Comparison of ENCODE assay signal across 14 mouse cellular contexts in the genomic region with DNA sequence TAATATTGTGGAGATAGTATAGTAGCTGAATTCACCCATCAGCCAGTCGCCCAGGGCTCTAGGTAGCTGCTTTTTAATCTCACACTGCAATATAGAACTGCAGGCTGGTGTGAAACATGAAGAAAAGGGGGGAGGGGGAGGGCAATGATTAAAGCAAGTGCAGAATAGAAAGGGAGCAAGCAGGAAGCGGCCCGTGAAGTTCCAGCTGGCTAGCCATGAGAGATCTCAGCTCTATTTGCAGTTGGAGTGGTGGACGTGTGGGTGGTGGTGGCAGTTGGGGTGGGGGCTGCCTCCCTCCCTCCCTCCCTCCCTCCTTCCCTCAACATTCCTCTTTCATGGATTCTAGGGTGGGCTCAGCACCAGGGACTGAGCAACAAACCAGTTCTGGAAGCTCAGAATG.
DNase-seq lines count a peak whose midpoint lies in the region; ATAC-seq lines count a peak whose summit lies in the region.
"Had no signal": no experiment of that assay in that cellular context is flagged by ENCODE, and none has a peak within 500 bp of the region (broad histone marks: within the 10 kb centered on the region; RNA-seq: fewer than 3 reads in every experiment).

No protein-coding gene starts in this region.

- H3K9me3 ChIP-seq in hindbrain, embryonic 11.5 days (ENCODE audit: control insufficient read depth, low read length), result no peaks in the 10 kb centered on the region
- no peaks in the 10 kb centered on the region for H3K9me3 ChIP-seq in hindbrain, embryonic 10.5 days
- no peaks in the 10 kb centered on the region for H3K9me3 ChIP-seq in kidney, embryonic 15.5 days (replicated peaks)
- H3K9me3 ChIP-seq in liver, embryonic 12.5 days (replicated peaks), result no peaks in the 10 kb centered on the region
- H3K9me3 ChIP-seq: heart, embryonic 10.5 days had no signal

- H3K4me1 ChIP-seq in hindbrain, embryonic 11.5 days (replicated peaks; ENCODE audit: control insufficient read depth, insufficient read depth, low read length), result no peaks in the 10 kb centered on the region
- H3K4me1 ChIP-seq in hindbrain, embryonic 10.5 days (replicated peaks), result 0 out of 2 replicates have a peak, but pooled peaks cover 6% of the 10 kb centered on the region
- H3K4me1 ChIP-seq in kidney, embryonic 15.5 days, result peaks cover 13% of the 10 kb centered on the region
- H3K4me1 ChIP-seq in liver, embryonic 12.5 days, result no peaks in the 10 kb centered on the region
- H3K4me1 ChIP-seq: heart, embryonic 10.5 days had no signal

- H3K4me2 ChIP-seq in hindbrain, embryonic 11.5 days (replicated peaks; ENCODE audit: low read depth, low read length), result no peak overlapping the region
- H3K4me2 ChIP-seq in kidney, embryonic 15.5 days, result no peak overlapping the region
- H3K4me2 ChIP-seq in liver, embryonic 12.5 days, result no peak overlapping the region

- no peak overlapping the region for H3K4me3 ChIP-seq in hindbrain, embryonic 11.5 days (ENCODE audit: low read depth, low read length)
- no peak overlapping the region for H3K4me3 ChIP-seq in hindbrain, embryonic 10.5 days
- no peak overlapping the region for H3K4me3 ChIP-seq in kidney, embryonic 15.5 days (replicated peaks)
- H3K4me3 ChIP-seq in liver, embryonic 12.5 days, result no peak overlapping the region
- H3K4me3 ChIP-seq: heart, embryonic 10.5 days had no signal

- ATAC-seq in hindbrain, embryonic 11.5 days (ENCODE audit: low FRiP score), result no peak
- peak; percentile 94 for ATAC-seq in kidney, embryonic 15.5 days (replicated peaks; ENCODE audit: low FRiP score)
- no peak for ATAC-seq in liver, embryonic 12.5 days

- H3K27ac ChIP-seq in hindbrain, embryonic 11.5 days (ENCODE audit: low read depth, low read length), result no peak overlapping the region
- no peak overlapping the region for H3K27ac ChIP-seq in hindbrain, embryonic 10.5 days
- H3K27ac ChIP-seq in kidney, embryonic 15.5 days, result no peak overlapping the region
- no peak overlapping the region for H3K27ac ChIP-seq in liver, embryonic 12.5 days
- H3K27ac ChIP-seq: heart, embryonic 10.5 days; macrophage had no signal

- no peak overlapping the region for H3K9ac ChIP-seq in hindbrain, embryonic 11.5 days (ENCODE audit: low read depth, low read length)
- H3K9ac ChIP-seq in kidney, embryonic 15.5 days, result no peak overlapping the region
- H3K9ac ChIP-seq in liver, embryonic 12.5 days, result no peak overlapping the region

- no peaks in the 10 kb centered on the region for H3K36me3 ChIP-seq in hindbrain, embryonic 11.5 days (ENCODE audit: control insufficient read depth, insufficient read depth, low read length)
- H3K36me3 ChIP-seq in hindbrain, embryonic 10.5 days, result no peaks in the 10 kb centered on the region
- H3K36me3 ChIP-seq in kidney, embryonic 15.5 days, result no peaks in the 10 kb centered on the region
- no peaks in the 10 kb centered on the region for H3K36me3 ChIP-seq in liver, embryonic 12.5 days
- H3K36me3 ChIP-seq: heart, embryonic 10.5 days had no signal

- DNase-seq in hindbrain, embryonic 11.5 days (ENCODE audit: low spot score), result peak; percentile 13
- no peak for DNase-seq in hindbrain, embryonic 10.5 days (ENCODE audit: low spot score)
- DNase-seq in right cerebral cortex, postnatal 10 days (ENCODE audit: low spot score in 2 of 2), result peak; percentile 68 to 83
- no peak for DNase-seq in right cerebral cortex, adult 2 months (ENCODE audit: low spot score in 2 of 2)
- peak; percentile 33 for DNase-seq in retina, embryonic 14.5 days (ENCODE audit: low spot score)
- no peak for DNase-seq in testis, postnatal 10 days (ENCODE audit: low spot score)
- DNase-seq: adrenal gland, postnatal 25 days; heart, postnatal 36 days; layer of hippocampus, postnatal 36 days; lung, adult 2 months had no signal

- 32% methylated on average over 4 of the region's 4 CpGs for WGBS in hindbrain, embryonic 11.5 days
- WGBS in hindbrain, embryonic 10.5 days, result 23% methylated on average over 4 of the region's 4 CpGs
- WGBS in kidney, embryonic 15.5 days, result 14% methylated on average over 4 of the region's 4 CpGs
- WGBS in liver, embryonic 12.5 days (ENCODE audit: insufficient replicate concordance), result 30% methylated on average over 4 of the region's 4 CpGs

- H3K27me3 ChIP-seq in hindbrain, embryonic 11.5 days (ENCODE audit: control insufficient read depth, insufficient read depth, low read length), result no peaks in the 10 kb centered on the region
- no peaks in the 10 kb centered on the region for H3K27me3 ChIP-seq in hindbrain, embryonic 10.5 days (ENCODE audit: insufficient read depth, poor library complexity, severe bottlenecking)
- no peaks in the 10 kb centered on the region for H3K27me3 ChIP-seq in kidney, embryonic 15.5 days
- no peaks in the 10 kb centered on the region for H3K27me3 ChIP-seq in liver, embryonic 12.5 days (replicated peaks)

Comparison
In these comparisons a context has a peak if more than half of its experiments do, and no peak if none do; other contexts are left out.
1. DNase-seq: peak in hindbrain, embryonic 11.5 days (single experiment), right cerebral cortex, postnatal 10 days (2 of 2) and retina, embryonic 14.5 days (single experiment); none in hindbrain, embryonic 10.5 days (single experiment), right cerebral cortex, adult 2 months (0 of 2) and testis, postnatal 10 days (single experiment).